Mouse (Mus musculus) hindbrain, embryonic 15.5 days (tissue): Measurements from ENCODE around the gene P2ry12. TPM values are rescaled to one million over a fixed set of nuclear protein-coding genes. Genes with fewer than 3 reads are reported as not detected.

Experiments
- ATAC-seq: fragments of 200-750 bp; cut with Nextera tagmentation; 2 replicates; pipeline ENCODE4 v1.8.0; 2017; ENCODE audit warnings: low read depth, moderate number of reproducible peaks, moderate TSS enrichment; ENCODE audit not compliant: low FRiP score
- H3K27ac ChIP-seq: fragments of 300-500 bp; sonication (generic); replicated peaks from 2 replicates; pipeline ENCODE4 v1.5.1; 2015; ENCODE audit warnings: mild to moderate bottlenecking, inconsistent platforms
- H3K27me3 ChIP-seq: fragments of 300-500 bp; sonication (generic); 2 replicates; pipeline ENCODE4 v1.6.1; 2015; ENCODE audit warnings: control low read depth, inconsistent platforms
- H3K36me3 ChIP-seq: fragments of 300-500 bp; sonication (generic); 2 replicates; pipeline ENCODE4 v1.6.1; 2015; ENCODE audit warnings: control low read depth, inconsistent platforms
- H3K4me1 ChIP-seq: fragments of 300-500 bp; sonication (generic); replicated peaks from 2 replicates; pipeline ENCODE4 v1.6.1; 2015; ENCODE audit warnings: control low read depth, inconsistent platforms
- H3K4me2 ChIP-seq: fragments of 300-500 bp; sonication (generic); 2 replicates; pipeline ENCODE4 v1.6.1; 2015; ENCODE audit warnings: moderate library complexity, mild to moderate bottlenecking, inconsistent platforms
- H3K4me3 ChIP-seq: fragments of 300-500 bp; sonication (generic); 2 replicates; pipeline ENCODE4 v1.5.1; 2015; ENCODE audit warnings: mild to moderate bottlenecking, inconsistent platforms
- H3K9ac ChIP-seq: fragments of 300-500 bp; sonication (generic); 2 replicates; pipeline ENCODE4 v1.6.1; 2015; ENCODE audit warnings: inconsistent platforms
- H3K9me3 ChIP-seq: fragments of 300-500 bp; sonication (generic); 2 replicates; pipeline ENCODE4 v1.6.1; 2016; ENCODE audit warnings: control low read depth, inconsistent platforms
- WGBS: fragments of 180-500 bp; shearing (Covaris S2); methylation state at CpG from one replicate; pipeline ENCODE4 v1.1.7; 2015; 5-methylcytosine and 5-hydroxymethylcytosine counted together
- polyA plus RNA-seq: library from polyadenylated mRNA; unstranded; fragments of >200 nt; fragmentation: Nextera tagmentation; extraction: Ambion mirVana; gene quantifications from 2 replicates; pipeline ENCODE4 v1.2.1, GENCODE M21; 2015

P2ry12 gene
- polyA plus RNA-seq, 1 experiment from 2014 or later = 8.4 TPM

- Histone ChIP-seq H3K9ac (no peak overlapping the region), H3K9me3 (no peaks in the 10 kb centered on the region), H3K4me2 (no peak overlapping the region), H3K36me3 (no peaks in the 10 kb centered on the region), H3K4me1 (no peaks in the 10 kb centered on the region), H3K4me3 (no peak overlapping the region), H3K27ac (no peak overlapping the region), H3K27me3 (no peaks in the 10 kb centered on the region)
- ATAC-seq = no peak
- 83% methylated on average over 8 of the region's 8 CpGs for WGBS
Measured at GRCm38 (mm10) chr3:59203802-59204520, 58.7 kb downstream of the P2ry12 start.

- WGBS = 79% methylated on average over 4 of the region's 4 CpGs
- Histone ChIP-seq H3K9ac (no peak overlapping the region), H3K27ac (no peak overlapping the region), H3K9me3 (no peaks in the 10 kb centered on the region), H3K4me3 (no peak overlapping the region), H3K36me3 (no peaks in the 10 kb centered on the region), H3K4me1 (no peaks in the 10 kb centered on the region), H3K27me3 (no peaks in the 10 kb centered on the region), H3K4me2 (no peak overlapping the region)
- no peak for ATAC-seq
Measured at GRCm38 (mm10) chr3:59197329-59197948, 65.2 kb downstream of the P2ry12 start.

GRCm38 (mm10) chr3:59194938-59195337 lies 67.7 kb downstream of the P2ry12 start, which contains the start of gene Gpr87:
TSS of gene Gpr87 (minus strand) at chr3:59195104.
- H3K4me1 ChIP-seq = no peaks in the 10 kb centered on the region
- no peaks in the 10 kb centered on the region for H3K36me3 ChIP-seq
- H3K4me3 ChIP-seq = no peak within 1 kb of the TSS
- H3K27me3 ChIP-seq = no peaks in the 10 kb centered on the region
- ATAC-seq = no peak
- no peak within 1 kb of the TSS for H3K4me2 ChIP-seq
- no peaks in the 10 kb centered on the region for H3K9me3 ChIP-seq
- WGBS = 90% methylated on average over 7 of the region's 7 CpGs
- H3K9ac ChIP-seq = no peak within 1 kb of the TSS
- no peak within 1 kb of the TSS for H3K27ac ChIP-seq

- Histone ChIP-seq H3K9ac (no peak overlapping the region), H3K27me3 (no peaks in the 10 kb centered on the region), H3K4me3 (no peak overlapping the region), H3K4me1 (no peaks in the 10 kb centered on the region), H3K27ac (no peak overlapping the region), H3K4me2 (no peak overlapping the region), H3K9me3 (no peaks in the 10 kb centered on the region), H3K36me3 (no peaks in the 10 kb centered on the region)
- no peak for ATAC-seq
- WGBS = 92% methylated on average over 7 of the region's 7 CpGs
Measured at GRCm38 (mm10) chr3:59194099-59194498, 68.6 kb downstream of the P2ry12 start.

DNA sequence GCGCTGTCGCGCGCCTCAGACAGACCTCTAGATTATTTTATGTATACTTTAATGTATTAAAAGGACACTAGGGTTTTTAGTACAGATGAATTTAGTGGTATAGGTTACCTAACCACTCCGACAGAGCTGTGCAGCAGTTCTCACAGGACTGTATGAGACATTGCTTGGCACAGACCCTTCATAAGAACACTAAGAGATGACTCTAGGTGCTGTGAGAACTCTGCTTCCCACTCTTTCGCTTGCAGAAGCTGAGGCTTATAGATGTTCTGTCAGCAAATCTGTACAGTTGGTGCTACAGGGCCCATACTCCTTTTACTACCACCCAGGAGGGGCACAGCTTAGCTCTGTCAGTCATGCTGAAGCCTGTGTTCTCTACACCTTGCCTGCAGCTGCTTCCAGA lies 71.0 kb downstream of the P2ry12 start:
- no peaks in the 10 kb centered on the region for H3K36me3 ChIP-seq
- H3K27me3 ChIP-seq = no peaks in the 10 kb centered on the region
- H3K4me2 ChIP-seq = no peak overlapping the region
- H3K27ac ChIP-seq = no peak overlapping the region
- no peak overlapping the region for H3K9ac ChIP-seq
- no peak for ATAC-seq
- no peaks in the 10 kb centered on the region for H3K9me3 ChIP-seq
- WGBS = 96% methylated on average over 6 of the region's 6 CpGs
- no peak overlapping the region for H3K4me3 ChIP-seq
- H3K4me1 ChIP-seq = no peaks in the 10 kb centered on the region

- Histone ChIP-seq H3K27ac (no peak overlapping the region), H3K9me3 (no peaks in the 10 kb centered on the region), H3K9ac (no peak overlapping the region), H3K36me3 (no peaks in the 10 kb centered on the region), H3K27me3 (no peaks in the 10 kb centered on the region), H3K4me1 (no peaks in the 10 kb centered on the region), H3K4me2 (no peak overlapping the region), H3K4me3 (no peak overlapping the region)
- no peak for ATAC-seq
- 87% methylated on average over 4 of the region's 4 CpGs for WGBS
Measured at GRCm38 (mm10) chr3:59187336-59187735, 75.3 kb downstream of the P2ry12 start.

GRCm38 (mm10) chr3:59185662-59186061 lies 77.0 kb downstream of the P2ry12 start:
- H3K4me1 ChIP-seq = no peaks in the 10 kb centered on the region
- no peak overlapping the region for H3K9ac ChIP-seq
- WGBS = 86% methylated on average over 4 of the region's 4 CpGs
- no peak for ATAC-seq
- H3K36me3 ChIP-seq = no peaks in the 10 kb centered on the region
- H3K27me3 ChIP-seq = no peaks in the 10 kb centered on the region
- H3K4me2 ChIP-seq = no peak overlapping the region
- no peaks in the 10 kb centered on the region for H3K9me3 ChIP-seq
- no peak overlapping the region for H3K4me3 ChIP-seq
- H3K27ac ChIP-seq = no peak overlapping the region

DNA sequence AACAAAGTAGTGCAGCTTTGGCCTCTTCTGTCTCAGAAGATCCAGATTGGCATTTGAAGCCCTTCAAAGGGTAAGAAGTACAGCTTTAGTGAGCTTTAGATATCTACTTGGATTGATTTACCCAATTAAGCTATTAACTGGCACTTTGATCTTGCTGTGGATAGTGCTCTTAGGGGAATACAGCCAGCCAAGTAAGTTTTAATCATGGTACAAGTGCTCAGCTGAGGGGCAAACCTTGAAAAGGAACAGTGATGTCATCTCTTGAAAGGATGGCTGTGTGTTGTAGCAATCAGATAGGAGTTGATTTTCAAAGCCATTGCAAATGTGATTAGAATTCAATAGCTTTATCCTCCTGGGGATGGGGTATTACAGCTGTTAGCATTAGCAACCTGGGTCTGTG lies 80.5 kb downstream of the P2ry12 start:
- no peaks in the 10 kb centered on the region for H3K27me3 ChIP-seq
- ATAC-seq = no peak
- H3K9me3 ChIP-seq = no peaks in the 10 kb centered on the region
- no peaks in the 10 kb centered on the region for H3K4me1 ChIP-seq
- H3K4me2 ChIP-seq = no peak overlapping the region
- no peaks in the 10 kb centered on the region for H3K36me3 ChIP-seq
- no peak overlapping the region for H3K4me3 ChIP-seq
- H3K27ac ChIP-seq = no peak overlapping the region
- H3K9ac ChIP-seq = no peak overlapping the region

GRCm38 (mm10) chr3:59181134-59181533 lies 81.5 kb downstream of the P2ry12 start:
- Histone ChIP-seq H3K4me1 (no peaks in the 10 kb centered on the region), H3K9me3 (no peaks in the 10 kb centered on the region), H3K36me3 (no peaks in the 10 kb centered on the region), H3K4me3 (no peak overlapping the region), H3K27ac (no peak overlapping the region), H3K27me3 (no peaks in the 10 kb centered on the region), H3K4me2 (no peak overlapping the region), H3K9ac (no peak overlapping the region)
- ATAC-seq = no peak
- 64% methylated on average over 5 of the region's 5 CpGs for WGBS

DNA sequence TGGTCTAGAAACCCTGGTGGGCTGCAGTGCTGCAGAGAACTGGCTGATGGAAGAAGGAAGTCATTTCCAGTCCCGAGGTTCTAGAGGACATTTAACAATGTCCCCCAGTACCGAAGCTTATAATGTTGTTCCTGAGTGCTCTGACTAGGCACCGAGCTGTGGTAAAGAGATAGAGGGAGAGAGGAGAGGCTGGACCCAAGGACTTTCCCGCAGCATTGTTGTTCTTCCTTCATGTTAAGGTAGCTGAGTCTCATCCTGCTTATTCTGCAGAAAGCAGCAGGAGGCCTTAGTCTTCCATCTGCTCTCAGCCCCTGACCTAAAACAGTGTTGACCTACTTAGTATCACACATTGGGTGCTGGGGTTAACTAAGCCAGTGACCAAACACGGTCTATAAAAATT lies 85.8 kb downstream of the P2ry12 start:
- Histone ChIP-seq H3K36me3 (no peaks in the 10 kb centered on the region), H3K4me3 (no peak overlapping the region), H3K27ac (no peak overlapping the region), H3K9ac (no peak overlapping the region), H3K9me3 (no peaks in the 10 kb centered on the region), H3K4me1 (no peaks in the 10 kb centered on the region), H3K4me2 (no peak overlapping the region), H3K27me3 (no peaks in the 10 kb centered on the region)
- ATAC-seq = no peak
- WGBS = 66% methylated on average over 5 of the region's 5 CpGs

DNA sequence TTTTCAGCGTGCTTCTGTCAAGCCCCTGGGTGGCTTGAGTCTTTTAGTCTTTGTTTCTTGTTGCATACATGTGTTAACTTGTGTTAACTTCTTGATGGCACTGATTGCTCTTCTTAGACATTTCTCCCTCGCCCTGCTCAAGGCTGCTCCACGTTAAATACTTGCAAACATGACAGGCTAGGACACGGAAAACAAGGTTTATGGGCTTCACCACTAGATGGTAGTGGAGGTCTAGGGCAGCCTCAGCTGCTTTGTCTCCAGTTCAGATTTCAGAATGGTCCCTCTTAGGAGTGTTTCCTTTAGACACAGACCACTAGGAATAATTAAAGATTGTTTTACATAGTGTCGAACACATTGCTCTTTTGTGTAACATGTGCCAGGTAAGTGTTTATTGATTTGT lies 87.4 kb downstream of the P2ry12 start:
- H3K4me1 ChIP-seq = no peaks in the 10 kb centered on the region
- no peaks in the 10 kb centered on the region for H3K36me3 ChIP-seq
- 47% methylated on average over 5 of the region's 5 CpGs for WGBS
- H3K9me3 ChIP-seq = no peaks in the 10 kb centered on the region
- H3K4me2 ChIP-seq = no peak overlapping the region
- H3K4me3 ChIP-seq = no peak overlapping the region
- no peak overlapping the region for H3K9ac ChIP-seq
- no peak overlapping the region for H3K27ac ChIP-seq
- ATAC-seq = peak; percentile 83
- H3K27me3 ChIP-seq = no peaks in the 10 kb centered on the region

- Histone ChIP-seq H3K4me3 (no peak overlapping the region), H3K27ac (no peak overlapping the region), H3K4me2 (no peak overlapping the region), H3K27me3 (no peaks in the 10 kb centered on the region), H3K4me1 (no peaks in the 10 kb centered on the region), H3K36me3 (no peaks in the 10 kb centered on the region), H3K9ac (no peak overlapping the region), H3K9me3 (no peaks in the 10 kb centered on the region)
- ATAC-seq = no peak
- WGBS = 87% methylated on average over 6 of the region's 6 CpGs
Measured at GRCm38 (mm10) chr3:59174426-59175154, 88.1 kb downstream of the P2ry12 start.
